Mouse (Mus musculus) cerebellum, postnatal 25 days (tissue): ENCODE results near the gene Gemin5.

ENCODE experiments used
- DNase-seq, 2 experiments: peaks; one replicate each; pipeline ENCODE4 v3.0.0; 2021; ENCODE audit warnings: mixed read lengths in 2 of 2

Gene Gemin5

GRCm38 (mm10) chr11:58169666-58170065, 1.3 kb upstream of the Gemin5 start:
- no peak for DNase-seq

GRCm38 (mm10) chr11:58167822-58168166, 545 bp downstream of the Gemin5 start:
- DNase-seq = no peak

- no peak for DNase-seq
Observed at GRCm38 (mm10) chr11:58165072-58165471, 3.3 kb downstream of the Gemin5 start.

GRCm38 (mm10) chr11:58156871-58157270, 11.5 kb downstream of the Gemin5 start:
- DNase-seq = no peak

GRCm38 (mm10) chr11:58155458-58155857, 12.9 kb downstream of the Gemin5 start:
- DNase-seq = no peak

GRCm38 (mm10) chr11:58146241-58146640, 22.1 kb downstream of the Gemin5 start:
- DNase-seq = peak; percentile 49 to 66

- peak; percentile 17 to 47 for DNase-seq
Observed at GRCm38 (mm10) chr11:58143704-58144426, 24.5 kb downstream of the Gemin5 start.

- no peak for DNase-seq
Observed at GRCm38 (mm10) chr11:58139466-58139865, 28.9 kb downstream of the Gemin5 start.

- DNase-seq = no peak
Observed at GRCm38 (mm10) chr11:58138821-58139220, 29.5 kb downstream of the Gemin5 start.

GRCm38 (mm10) chr11:58136677-58137076, 31.7 kb downstream of the Gemin5 start:
- DNase-seq = no peak

- DNase-seq = no peak
Observed at GRCm38 (mm10) chr11:58135296-58135695, 33.0 kb downstream of the Gemin5 start.

- DNase-seq = no peak
Observed at GRCm38 (mm10) chr11:58134869-58135268, 33.5 kb downstream of the Gemin5 start.

- no peak for DNase-seq
Observed at GRCm38 (mm10) chr11:58132026-58132425, 36.3 kb downstream of the Gemin5 start.

- DNase-seq = no peak
Observed at GRCm38 (mm10) chr11:58129302-58129843, 39.0 kb downstream of the Gemin5 start.

- DNase-seq = no peak
Observed at GRCm38 (mm10) chr11:58127544-58127943, 40.8 kb downstream of the Gemin5 start.

- peak; percentile 63 to 77 for DNase-seq
Observed at GRCm38 (mm10) chr11:58126397-58127160, 41.8 kb downstream of the Gemin5 start.

- DNase-seq = no peak
Observed at GRCm38 (mm10) chr11:58125021-58125420, 43.3 kb downstream of the Gemin5 start.

- peak; percentile 46 to 55 for DNase-seq
Observed at GRCm38 (mm10) chr11:58123711-58124110, 44.6 kb downstream of the Gemin5 start.

- DNase-seq = no peak
Observed at GRCm38 (mm10) chr11:58121351-58121750, 47.0 kb downstream of the Gemin5 start.

GRCm38 (mm10) chr11:58120655-58121054, 47.7 kb downstream of the Gemin5 start:
- DNase-seq = no peak

- DNase-seq = no peak
Observed at GRCm38 (mm10) chr11:58117044-58117652, 51.2 kb downstream of the Gemin5 start.

- DNase-seq = no peak
Observed at GRCm38 (mm10) chr11:58116560-58116959, 51.8 kb downstream of the Gemin5 start.

- DNase-seq = no peak
Observed at GRCm38 (mm10) chr11:58107664-58108337, 60.5 kb downstream of the Gemin5 start.
